Mouse (Mus musculus): Measurements from ENCODE around the gene Tipin. TPM values are rescaled to one million over a fixed set of nuclear protein-coding genes. Genes with fewer than 3 reads are reported as not detected.

Tipin gene
- polyA plus RNA-seq (2014; fragmentation: Illumina TruSeq; extraction: RNeasy Lipid Tissue Mini Kit (QIAGEN cat#74804); ENCODE audit: low read depth, low replicate concordance): 14.3 TPM

GRCm38 (mm10) chr9:64281105-64281780, at the start of gene Tipin:
Gene Tipin (plus strand): TSS chr9:64281581.

DNA sequence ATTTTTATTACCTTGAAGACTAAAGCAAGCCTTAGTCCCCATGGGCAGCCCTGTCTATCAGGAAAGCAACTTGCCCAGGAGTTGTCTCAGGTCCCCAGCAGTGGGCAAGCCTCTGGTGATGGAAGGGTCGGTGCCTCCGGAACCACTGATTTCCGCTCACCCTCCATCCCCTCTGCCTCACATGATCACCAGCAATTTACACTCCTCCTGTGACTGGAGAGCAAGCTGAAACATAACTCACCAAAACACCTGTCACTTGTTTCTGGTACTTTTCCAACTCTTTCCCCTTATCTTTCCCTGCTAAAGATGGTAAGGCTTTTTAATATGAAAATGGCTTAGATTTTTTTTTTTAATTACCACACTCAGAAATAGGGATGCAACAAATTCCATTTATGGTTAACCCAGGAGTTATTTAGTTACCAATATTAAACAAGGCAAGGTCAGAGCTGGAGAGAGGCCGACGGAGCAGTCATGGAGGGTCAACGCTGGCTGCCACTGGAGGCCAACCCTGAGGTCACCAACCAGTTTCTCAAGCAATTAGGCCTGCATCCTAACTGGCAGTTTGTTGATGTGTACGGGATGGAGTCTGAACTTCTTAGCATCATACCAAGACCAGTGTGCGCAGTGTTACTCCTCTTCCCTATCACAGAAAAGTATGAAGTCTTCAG, 46.5 kb upstream of the Tipin start, which contains the start of gene Uchl4:
Gene Uchl4 (plus strand): TSS at position 434 of the 668 bp plus-strand sequence.

DNA sequence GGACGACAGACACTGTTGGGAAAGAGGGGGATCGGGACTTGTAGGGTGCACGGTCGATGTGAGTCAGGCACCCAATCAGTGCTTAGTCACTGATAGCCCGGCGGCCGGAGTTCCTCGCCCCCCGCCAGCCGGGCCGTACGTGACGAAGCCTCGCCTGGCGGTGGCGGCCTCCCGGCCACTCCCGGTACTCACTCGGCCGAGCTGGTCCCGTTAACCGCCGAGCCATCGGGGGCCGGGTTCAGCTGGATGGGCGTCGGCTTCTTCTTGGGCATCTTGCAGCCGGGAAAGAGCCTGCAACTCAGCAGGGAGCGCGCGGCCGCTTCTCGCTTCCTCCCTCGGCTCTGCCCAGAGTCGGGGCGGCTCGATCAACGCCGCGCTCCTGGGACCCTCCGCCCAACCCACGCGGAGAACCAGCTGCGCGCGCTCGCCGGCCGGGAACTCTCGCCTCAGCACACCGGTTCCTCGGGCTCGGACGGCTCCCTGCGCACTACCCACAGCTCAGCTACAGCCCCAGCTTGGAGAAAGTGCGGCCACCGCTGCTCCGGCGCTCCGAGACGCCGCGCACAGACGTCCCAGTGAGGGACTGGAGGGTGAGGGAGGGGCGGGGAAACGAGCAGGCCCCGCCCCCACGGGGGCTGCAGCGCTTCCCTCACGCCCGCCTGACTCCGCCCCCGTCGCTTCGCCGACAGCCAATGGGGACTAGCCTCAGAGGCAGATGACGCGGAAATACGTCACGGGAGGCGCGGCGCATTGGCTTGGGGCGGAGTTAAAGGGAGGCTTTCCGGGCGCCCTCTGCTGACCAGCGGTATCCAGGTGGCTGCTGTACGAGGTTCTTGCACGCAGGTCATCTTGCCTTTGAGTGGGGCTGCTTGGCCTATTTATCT, 28.1 kb upstream of the Tipin start, which contains the start of gene Map2k1:
Gene Map2k1 (minus strand): TSS at position 611 of the 884 bp plus-strand sequence.

DNA sequence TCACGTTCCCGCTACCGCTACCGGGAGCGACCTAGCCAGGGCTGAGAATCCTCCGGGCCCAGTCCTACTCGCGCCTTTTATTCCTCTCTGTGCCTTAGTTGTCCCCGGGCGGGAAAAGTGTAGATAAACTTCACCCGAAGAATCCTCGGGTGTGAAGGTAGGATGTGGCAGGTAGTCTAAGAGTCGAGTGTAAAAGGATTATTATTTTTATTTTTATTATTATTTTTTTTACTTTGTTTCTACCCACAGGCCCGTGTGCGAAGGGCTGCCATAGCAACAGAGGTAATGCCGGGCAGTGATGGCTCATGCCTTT, 59.8 kb downstream of the Tipin start, which contains the start of gene Dis3l:
Gene Dis3l (minus strand): TSS at position 35 of the 313 bp plus-strand sequence.

Other genes starting within 250 kb of the Tipin start
- not detected for gene Lctl, start 164.4 kb upstream of the Tipin start, polyA plus RNA-seq (2014; fragmentation: Illumina TruSeq; extraction: RNeasy Lipid Tissue Mini Kit (QIAGEN cat#74804); ENCODE audit: low read depth, low replicate concordance)
- gene Zwilch, start 108.5 kb upstream of the Tipin start, polyA plus RNA-seq (2014; fragmentation: Illumina TruSeq; extraction: RNeasy Lipid Tissue Mini Kit (QIAGEN cat#74804); ENCODE audit: low read depth, low replicate concordance): 1.4 TPM
- gene Rpl4, start 108.2 kb upstream of the Tipin start, polyA plus RNA-seq (2014; fragmentation: Illumina TruSeq; extraction: RNeasy Lipid Tissue Mini Kit (QIAGEN cat#74804); ENCODE audit: low read depth, low replicate concordance): 302 TPM
- gene Snapc5, start 102.3 kb upstream of the Tipin start, polyA plus RNA-seq (2014; fragmentation: Illumina TruSeq; extraction: RNeasy Lipid Tissue Mini Kit (QIAGEN cat#74804); ENCODE audit: low read depth, low replicate concordance): 32.5 TPM
- gene Uchl4, start 46.4 kb upstream of the Tipin start, polyA plus RNA-seq (2014; fragmentation: Illumina TruSeq; extraction: RNeasy Lipid Tissue Mini Kit (QIAGEN cat#74804); ENCODE audit: low read depth, low replicate concordance): not detected
- gene Map2k1, start 27.9 kb upstream of the Tipin start, polyA plus RNA-seq (2014; fragmentation: Illumina TruSeq; extraction: RNeasy Lipid Tissue Mini Kit (QIAGEN cat#74804); ENCODE audit: low read depth, low replicate concordance): 32.2 TPM
- 10.1 TPM for gene Dis3l, start 59.7 kb downstream of the Tipin start, polyA plus RNA-seq (2014; fragmentation: Illumina TruSeq; extraction: RNeasy Lipid Tissue Mini Kit (QIAGEN cat#74804); ENCODE audit: low read depth, low replicate concordance)
- gene Megf11, start 104.0 kb downstream of the Tipin start, polyA plus RNA-seq (2014; fragmentation: Illumina TruSeq; extraction: RNeasy Lipid Tissue Mini Kit (QIAGEN cat#74804); ENCODE audit: low read depth, low replicate concordance): not detected